Mouse (Mus musculus) megakaryocyte-erythroid progenitor cell, adult 5 weeks (primary cell): Measurements from ENCODE around the gene Rwdd3. TPM values are rescaled to one million over a fixed set of nuclear protein-coding genes. Genes with fewer than 3 reads are reported as not detected.

Experiments
- polyA plus RNA-seq: library from polyadenylated mRNA; stranded (reverse); fragments of >175 nt; gene quantifications from 2 replicates; pipeline ENCODE4 v1.2.3, GENCODE M21; 2012

Gene Rwdd3
- polyA plus RNA-seq: 0.53 TPM in 2 replicates

DNA sequence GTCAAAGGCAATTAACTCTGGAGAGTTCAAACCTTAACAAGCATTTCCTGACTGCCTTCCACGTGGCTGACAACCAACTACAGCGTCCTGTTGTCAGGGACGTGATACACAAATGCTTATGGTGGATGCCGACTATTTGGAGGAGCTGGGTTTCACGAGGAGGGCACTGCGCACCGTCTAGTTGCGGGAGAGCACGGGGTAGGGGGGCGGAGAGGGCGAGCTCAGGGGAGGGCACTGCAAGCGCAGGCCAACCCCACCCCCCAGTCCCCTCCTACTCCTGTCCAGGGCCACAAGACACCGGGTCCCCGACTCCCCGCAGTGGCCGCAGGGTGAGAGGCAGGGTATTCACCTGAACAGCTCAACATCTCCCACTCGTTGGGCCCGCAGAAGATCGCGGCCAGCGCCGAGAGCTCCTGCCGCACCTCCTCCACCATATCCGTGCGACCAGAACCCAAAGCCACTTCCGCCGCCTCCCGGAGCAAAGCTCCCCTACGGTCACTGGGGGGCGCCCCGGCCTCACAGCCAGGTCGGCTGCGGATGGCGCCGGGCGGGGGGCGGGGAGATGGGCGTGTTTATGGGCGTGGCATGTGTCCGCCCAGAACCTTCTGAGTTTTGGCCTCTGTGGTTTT is at the start of gene Rwdd3:
Gene Rwdd3 (minus strand): TSS at position 453 of the 629 bp plus-strand sequence.

Other genes starting within 250 kb of the Rwdd3 start
- 1.1 and 1.3 TPM in 2 replicates for gene Tmem56, start 111.4 kb upstream of the Rwdd3 start, polyA plus RNA-seq
- gene Alg14, start 120.1 kb upstream of the Rwdd3 start, polyA plus RNA-seq: 3.5 and 7.4 TPM in 2 replicates